Mouse (Mus musculus): ENCODE measurements around the gene Pde6g.

DNA sequence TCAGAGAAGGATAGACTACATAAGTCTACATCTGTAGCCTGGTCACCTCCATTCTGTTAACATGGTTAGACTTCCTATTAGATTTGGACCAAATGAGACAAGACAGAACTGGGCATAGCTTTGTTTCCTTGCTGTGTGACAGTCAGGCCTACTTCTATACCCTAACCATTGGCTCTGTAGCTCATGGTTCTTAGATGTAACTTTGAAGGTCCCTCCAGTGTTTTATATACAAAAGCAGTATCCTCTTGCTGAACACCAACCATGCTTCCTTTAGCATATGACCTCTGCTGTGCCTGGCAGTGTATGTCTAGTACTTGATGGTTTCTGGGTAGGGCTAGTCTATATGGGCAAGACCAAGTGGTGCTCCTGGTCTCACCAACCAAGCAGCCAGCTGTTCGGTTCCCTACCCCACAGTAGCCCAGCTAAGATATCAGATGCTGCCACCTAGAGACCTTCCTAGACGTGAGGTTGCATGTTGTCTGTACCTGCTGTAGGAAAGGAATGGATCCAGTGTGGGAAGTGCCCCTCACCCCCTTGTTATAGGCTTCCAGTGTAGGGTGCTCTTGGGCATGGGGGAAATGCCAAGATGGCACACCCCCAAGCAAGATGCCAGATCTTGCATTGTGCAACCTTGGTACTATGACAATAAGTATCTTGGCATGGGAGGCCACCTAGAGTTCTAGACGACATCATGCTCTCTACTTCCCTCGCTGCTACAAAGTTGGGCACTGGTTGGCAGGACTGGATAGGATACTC is 37.2 kb upstream of the Pde6g start:
- TF ChIP-seq TAL1 (conservative IDR thresholded peaks at IDR 0.05; ENCODE audit: low read depth, low read length): no peak
- TF ChIP-seq CTCF (IDR thresholded peaks at IDR 0.05; ENCODE audit: low read depth, low read length): no peak
- no peak; the same call in 1 of the 2 replicates for TF ChIP-seq POLR2AphosphoS5 (IDR thresholded peaks at IDR 0.05; ENCODE audit: insufficient replicate concordance, low read depth, low read length)
- no peak for TF ChIP-seq GATA1 (IDR thresholded peaks at IDR 0.05; ENCODE audit: borderline replicate concordance, low read length)
- no peak for TF ChIP-seq GATA2 (IDR thresholded peaks at IDR 0.05; ENCODE audit: borderline replicate concordance, low read depth, low read length)
